Mouse (Mus musculus): Measurements from ENCODE around the gene Olfr1277.

The Olfr1277 gene

GRCm38 (mm10) chr2:111274006-111274405, at the start of gene Olfr1277:
Olfr1277 (minus strand) TSS chr2:111274106.
- ATAC-seq (ENCODE audit: insufficient number of reproducible peaks, low FRiP score, low TSS enrichment): no peak

- no peak for ATAC-seq (ENCODE audit: insufficient number of reproducible peaks, low FRiP score, low TSS enrichment)
These were observed 39.8 kb upstream of the Olfr1277 start, which contains the start of gene Olfr1280 for GRCm38 (mm10) chr2:111313717-111314116. Olfr1280 (plus strand) TSS chr2:111314017.

GRCm38 (mm10) chr2:111300374-111300773, 26.5 kb upstream of the Olfr1277 start, which contains the start of gene Olfr1279:
Olfr1279 (plus strand) TSS chr2:111300635.
- no peak for ATAC-seq (ENCODE audit: insufficient number of reproducible peaks, low FRiP score, low TSS enrichment)

GRCm38 (mm10) chr2:111298541-111298940, 24.6 kb upstream of the Olfr1277 start:
- ATAC-seq (ENCODE audit: insufficient number of reproducible peaks, low FRiP score, low TSS enrichment): no peak

GRCm38 (mm10) chr2:111289836-111290235, 15.9 kb upstream of the Olfr1277 start, which contains the start of gene Olfr1278:
Olfr1278 (plus strand) TSS chr2:111290136.
- ATAC-seq (ENCODE audit: insufficient number of reproducible peaks, low FRiP score, low TSS enrichment): no peak

- no peak for ATAC-seq (ENCODE audit: insufficient number of reproducible peaks, low FRiP score, low TSS enrichment)
These were observed 19.7 kb downstream of the Olfr1277 start, which contains the start of gene Olfr1276 for GRCm38 (mm10) chr2:111254216-111254615. Olfr1276 (plus strand) TSS chr2:111254516.

GRCm38 (mm10) chr2:111235186-111235585, 38.7 kb downstream of the Olfr1277 start, which contains the start of gene Olfr1275:
Olfr1275 (minus strand) TSS chr2:111235286.
- no peak for ATAC-seq (ENCODE audit: insufficient number of reproducible peaks, low FRiP score, low TSS enrichment)

GRCm38 (mm10) chr2:111229502-111229901, 44.4 kb downstream of the Olfr1277 start, which contains the start of gene 4930430A15Rik:
4930430A15Rik (minus strand) TSS chr2:111229602.
- no peak for ATAC-seq (ENCODE audit: insufficient number of reproducible peaks, low FRiP score, low TSS enrichment)
